Mouse (Mus musculus) lung, postnatal 0 days (tissue): ENCODE data around the gene Arf3. TPM values are rescaled to one million over a fixed set of nuclear protein-coding genes. Genes with fewer than 3 reads are reported as not detected.

Source experiments
- ATAC-seq: fragments of 200-750 bp; cut with Nextera tagmentation; 2 replicates; pipeline ENCODE4 v1.8.0; 2017; ENCODE audit warnings: moderate library complexity
- DNase-seq: peaks from one replicate; pipeline ENCODE4 v3.0.0-alpha.2; 2016; ENCODE audit warnings: low spot score
- H3K27ac ChIP-seq: fragments of 300-500 bp; sonication (generic); 2 replicates; pipeline ENCODE4 v1.5.1; 2014; ENCODE audit warnings: antibody characterized with exemption, mild to moderate bottlenecking, low read length, mixed read lengths
- H3K27me3 ChIP-seq: fragments of 300-500 bp; sonication (generic); replicated peaks from 2 replicates; pipeline ENCODE4 v1.6.1; 2014; ENCODE audit warnings: low read length, mixed read lengths; ENCODE audit not compliant: insufficient read depth
- H3K36me3 ChIP-seq: fragments of 300-500 bp; sonication (generic); 2 replicates; pipeline ENCODE4 v1.6.1; 2014; ENCODE audit warnings: low read length, mixed read lengths; ENCODE audit not compliant: insufficient read depth
- H3K4me1 ChIP-seq: fragments of 300-500 bp; sonication (generic); 2 replicates; pipeline ENCODE4 v1.6.1; 2014; ENCODE audit warnings: antibody characterized with exemption, low read depth, low read length, mixed read lengths; ENCODE audit not compliant: insufficient read depth
- H3K4me2 ChIP-seq: fragments of 300-500 bp; sonication (generic); replicated peaks from 2 replicates; pipeline ENCODE4 v1.6.1; 2014; ENCODE audit warnings: low read depth, mild to moderate bottlenecking, low read length, moderate library complexity, mixed read lengths
- H3K4me3 ChIP-seq: fragments of 300-500 bp; sonication (generic); 2 replicates; pipeline ENCODE4 v1.5.1; 2014; ENCODE audit warnings: low read depth, low read length
- H3K9ac ChIP-seq: fragments of 300-500 bp; sonication (generic); replicated peaks from 2 replicates; pipeline ENCODE4 v1.6.1; 2014; ENCODE audit warnings: low read depth, mild to moderate bottlenecking
- H3K9me3 ChIP-seq: fragments of 300-500 bp; sonication (generic); 2 replicates; pipeline ENCODE4 v1.6.1; 2016; ENCODE audit warnings: low read length, mixed read lengths
- CTCF ChIP-seq: IDR thresholded peaks from 2 replicates; pipeline ENCODE4 v1.5.1; 2016; ENCODE audit warnings: antibody characterized with exemption, mild to moderate bottlenecking
- EP300 ChIP-seq: IDR thresholded peaks from 2 replicates; pipeline ENCODE4 v1.6.1; 2016; ENCODE audit warnings: antibody characterized with exemption, mild to moderate bottlenecking, control low read depth
- WGBS: fragments of 180-500 bp; shearing (Covaris S2); extraction: QIAGEN DNeasy Blood & Tissue Kit; methylation state at CpG from one replicate; pipeline ENCODE4 v1.1.7; 2014; 5-methylcytosine and 5-hydroxymethylcytosine counted together
- polyA plus RNA-seq: library from polyadenylated mRNA; unstranded; fragments of >200 nt; fragmentation: Nextera tagmentation; extraction: Ambion mirVana; gene quantifications from 2 replicates; pipeline ENCODE4 v1.2.1, GENCODE M21; 2015

The Arf3 gene
- polyA plus RNA-seq, 1 experiment from 2014 or later: 47.1 TPM

DNA sequence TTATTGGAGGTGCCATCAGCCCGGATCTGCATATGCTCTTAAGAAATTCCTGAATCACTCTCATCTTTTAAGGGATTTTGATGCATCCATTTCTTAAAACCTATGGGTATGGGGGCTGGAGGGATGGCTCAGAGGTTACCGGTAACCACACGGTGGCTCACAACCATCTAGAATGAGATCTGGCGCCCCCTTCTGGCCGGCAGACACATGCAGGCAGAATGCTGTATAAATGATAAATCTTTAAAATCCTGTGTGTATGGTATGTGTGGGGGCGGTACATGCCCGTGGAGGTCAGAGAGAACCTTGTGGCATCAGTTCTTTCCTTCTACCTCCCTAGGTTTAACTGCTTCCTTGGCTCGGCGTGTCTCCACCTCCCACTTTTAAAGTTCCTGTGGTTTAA is 52.6 kb downstream of the Arf3 start:
- Histone ChIP-seq H3K36me3 (no peaks in the 10 kb centered on the region), H3K4me1 (no peaks in the 10 kb centered on the region), H3K27ac (no peak overlapping the region), H3K4me2 (no peak overlapping the region), H3K9ac (no peak overlapping the region), H3K27me3 (no peaks in the 10 kb centered on the region), H3K9me3 (no peaks in the 10 kb centered on the region), H3K4me3 (no peak overlapping the region)
- WGBS: 15% methylated on average over 9 of the region's 9 CpGs
- TF ChIP-seq CTCF (peak; percentile 87), EP300 (no peak)
- ATAC-seq: 0 out of 2 replicates have a peak, but pooled peaks have one; percentile 23
- peak; percentile 66 for DNase-seq

GRCm38 (mm10) chr15:98707766-98708372 is 55.1 kb downstream of the Arf3 start, which contains the start of gene Ccdc65:
Gene Ccdc65, plus strand, starts transcription at chr15:98708207.
- Histone ChIP-seq H3K27ac (no peak within 1 kb of the TSS), H3K27me3 (peaks cover under 1% of the 10 kb centered on the region; the same call in 1 of the 2 replicates), H3K36me3 (no peaks in the 10 kb centered on the region), H3K4me3 (peak within 1 kb of the TSS; percentile 23; the same call in 1 of the 2 replicates), H3K9me3 (no peaks in the 10 kb centered on the region), H3K9ac (no peak within 1 kb of the TSS), H3K4me2 (peak within 1 kb of the TSS; percentile 41), H3K4me1 (no peaks in the 10 kb centered on the region)
- TF ChIP-seq CTCF: peak; percentile 83
- no peak for TF ChIP-seq EP300
- DNase-seq (peak; percentile 97), ATAC-seq (peak; percentile 94)
- 16% methylated on average over 16 of the region's 16 CpGs for whole genome bisulfite sequencing

DNA sequence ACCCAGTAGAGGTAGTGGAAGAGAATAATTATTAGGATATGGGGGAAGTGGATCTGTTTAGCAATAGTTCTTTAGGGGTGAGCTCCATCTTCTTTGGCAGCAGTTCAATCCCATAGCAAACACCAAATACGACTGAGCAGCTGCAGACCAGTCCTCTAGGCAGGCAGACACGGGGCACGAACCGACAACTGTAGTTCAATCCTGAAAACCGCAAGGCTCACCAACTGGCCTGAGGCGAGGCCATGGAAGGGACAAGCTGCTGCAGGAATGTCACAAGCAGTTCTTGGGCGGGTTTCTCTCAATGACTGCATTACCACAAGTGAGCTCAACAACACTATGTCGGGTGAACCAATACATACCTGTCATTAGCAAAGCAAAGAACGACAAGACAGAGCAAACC is 58.7 kb downstream of the Arf3 start:
- H3K9ac ChIP-seq: no peak overlapping the region
- ATAC-seq: no peak
- H3K4me2 ChIP-seq: no peak overlapping the region
- H3K4me1 ChIP-seq: 0 out of 2 replicates have a peak, but pooled peaks cover 3% of the 10 kb centered on the region
- H3K27ac ChIP-seq: no peak overlapping the region
- H3K36me3 ChIP-seq: no peaks in the 10 kb centered on the region
- no peaks in the 10 kb centered on the region for H3K9me3 ChIP-seq
- peaks cover 27% of the 10 kb centered on the region for H3K27me3 ChIP-seq
- no peak for DNase-seq
- no peak overlapping the region for H3K4me3 ChIP-seq
- WGBS: 51% methylated on average over 9 of the region's 9 CpGs
- no peak for TF ChIP-seq EP300

DNA sequence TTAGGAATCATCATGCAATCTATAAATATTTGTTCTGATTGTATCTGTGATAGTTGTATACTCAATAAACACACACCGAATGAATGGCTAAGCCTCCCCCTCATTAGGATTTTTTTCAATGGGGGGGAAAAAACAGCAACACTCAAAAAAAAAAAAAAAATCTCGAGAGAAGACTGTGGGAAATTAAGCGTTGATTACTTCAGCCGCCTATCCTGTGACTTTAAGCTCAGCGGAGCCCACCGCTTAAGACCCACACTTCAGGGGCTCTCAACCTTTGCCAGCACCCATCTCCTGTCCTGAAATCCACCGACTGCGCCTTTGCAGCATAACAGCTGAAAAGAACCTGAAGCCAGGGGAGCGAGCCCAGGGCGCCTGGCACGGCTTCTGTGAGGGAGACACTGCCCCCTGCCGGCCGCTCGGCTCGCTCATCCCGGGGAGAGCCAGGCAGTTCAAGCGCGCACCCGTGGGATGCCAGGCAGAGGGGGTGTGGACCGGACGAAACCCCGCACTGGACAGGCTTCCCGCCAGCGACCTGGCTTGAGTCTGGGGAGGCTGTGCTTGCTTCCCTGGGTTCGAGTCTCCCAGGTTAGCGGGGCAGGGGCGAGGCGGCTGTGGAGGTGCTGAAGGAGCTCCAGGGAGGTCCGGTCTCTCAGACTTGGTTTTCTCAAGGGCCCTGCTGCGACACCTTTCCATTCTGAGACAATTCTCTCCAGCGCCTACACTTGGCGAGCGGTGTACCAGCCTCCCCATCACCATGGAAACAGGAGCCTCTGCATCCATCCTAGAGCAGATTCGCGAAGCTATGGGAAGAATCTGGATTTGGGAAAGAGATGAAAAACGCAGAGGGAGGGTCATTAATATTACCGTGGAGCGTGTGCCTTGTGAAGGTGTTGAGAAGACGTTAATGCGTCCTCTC is 63.6 kb downstream of the Arf3 start:
- Histone ChIP-seq H3K36me3 (no peaks in the 10 kb centered on the region), H3K4me2 (peak overlapping the region; percentile 27), H3K27me3 (peaks cover 27% of the 10 kb centered on the region), H3K27ac (no peak overlapping the region), H3K4me1 (0 out of 2 replicates have a peak, but pooled peaks cover 5% of the 10 kb centered on the region), H3K9me3 (no peaks in the 10 kb centered on the region), H3K9ac (no peak overlapping the region), H3K4me3 (no peak overlapping the region)
- DNase-seq (peak; percentile 91), ATAC-seq (peak; percentile 92)
- no peak for TF ChIP-seq EP300
- TF ChIP-seq CTCF: peak; percentile 97
- 5% methylated on average over 40 of the region's 40 CpGs for WGBS

DNA sequence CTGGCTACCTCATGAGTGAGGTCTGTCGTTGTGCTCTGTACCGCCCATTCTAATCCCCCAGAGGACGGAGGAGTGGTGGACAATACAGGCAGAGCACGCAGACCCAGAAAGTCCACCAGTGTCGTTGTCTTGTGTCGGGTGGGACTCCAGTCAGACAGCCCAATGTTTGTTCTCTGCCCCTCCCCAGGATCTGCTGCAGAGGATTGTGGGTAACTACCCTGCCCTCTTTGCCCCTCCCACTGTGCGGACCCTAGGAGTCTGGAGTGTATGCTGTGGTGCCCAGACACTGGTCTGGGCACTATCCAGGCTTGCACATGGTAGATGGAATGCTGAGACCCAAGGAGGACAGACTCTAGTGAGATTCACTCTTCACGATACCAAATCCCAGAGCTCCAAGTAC is 66.8 kb downstream of the Arf3 start:
- TF ChIP-seq EP300 (no peak), CTCF (no peak)
- Histone ChIP-seq H3K4me3 (no peak overlapping the region), H3K4me2 (no peak overlapping the region), H3K9me3 (no peaks in the 10 kb centered on the region), H3K36me3 (no peaks in the 10 kb centered on the region), H3K27ac (no peak overlapping the region), H3K27me3 (peaks cover 17% of the 10 kb centered on the region), H3K9ac (no peak overlapping the region), H3K4me1 (peaks cover 11% of the 10 kb centered on the region)
- WGBS: 48% methylated on average over 8 of the region's 8 CpGs
- no peak for ATAC-seq
- no peak for DNase-seq

GRCm38 (mm10) chr15:98695726-98696125 is 67.3 kb downstream of the Arf3 start:
- DNase-seq (no peak), ATAC-seq (no peak)
- TF ChIP-seq EP300 (no peak), CTCF (no peak)
- H3K27ac ChIP-seq: no peak overlapping the region
- H3K4me3 ChIP-seq: no peak overlapping the region
- H3K9me3 ChIP-seq: no peaks in the 10 kb centered on the region
- WGBS: 42% methylated on average over 9 of the region's 9 CpGs
- no peak overlapping the region for H3K9ac ChIP-seq
- peaks cover 12% of the 10 kb centered on the region; the same call in 1 of the 2 replicates for H3K27me3 ChIP-seq
- peaks cover 11% of the 10 kb centered on the region for H3K4me1 ChIP-seq
- no peaks in the 10 kb centered on the region for H3K36me3 ChIP-seq
- H3K4me2 ChIP-seq: no peak overlapping the region
